Mouse (Mus musculus) lung, postnatal 0 days (tissue): ENCODE measurements around the gene Mycs. TPM values are rescaled to one million over a fixed set of nuclear protein-coding genes. Genes with fewer than 3 reads are reported as not detected.

Source experiments
- ATAC-seq: fragments of 200-750 bp; cut with Nextera tagmentation; 2 replicates; pipeline ENCODE4 v1.8.0; 2017; ENCODE audit warnings: moderate library complexity
- DNase-seq: peaks from one replicate; pipeline ENCODE4 v3.0.0-alpha.2; 2016; ENCODE audit warnings: low spot score
- H3K27ac ChIP-seq: fragments of 300-500 bp; sonication (generic); 2 replicates; pipeline ENCODE4 v1.5.1; 2014; ENCODE audit warnings: antibody characterized with exemption, mild to moderate bottlenecking, low read length, mixed read lengths
- H3K27me3 ChIP-seq: fragments of 300-500 bp; sonication (generic); replicated peaks from 2 replicates; pipeline ENCODE4 v1.6.1; 2014; ENCODE audit warnings: low read length, mixed read lengths; ENCODE audit not compliant: insufficient read depth
- H3K36me3 ChIP-seq: fragments of 300-500 bp; sonication (generic); 2 replicates; pipeline ENCODE4 v1.6.1; 2014; ENCODE audit warnings: low read length, mixed read lengths; ENCODE audit not compliant: insufficient read depth
- H3K4me1 ChIP-seq: fragments of 300-500 bp; sonication (generic); 2 replicates; pipeline ENCODE4 v1.6.1; 2014; ENCODE audit warnings: antibody characterized with exemption, low read depth, low read length, mixed read lengths; ENCODE audit not compliant: insufficient read depth
- H3K4me2 ChIP-seq: fragments of 300-500 bp; sonication (generic); replicated peaks from 2 replicates; pipeline ENCODE4 v1.6.1; 2014; ENCODE audit warnings: low read depth, mild to moderate bottlenecking, low read length, moderate library complexity, mixed read lengths
- H3K4me3 ChIP-seq: fragments of 300-500 bp; sonication (generic); 2 replicates; pipeline ENCODE4 v1.5.1; 2014; ENCODE audit warnings: low read depth, low read length
- H3K9ac ChIP-seq: fragments of 300-500 bp; sonication (generic); replicated peaks from 2 replicates; pipeline ENCODE4 v1.6.1; 2014; ENCODE audit warnings: low read depth, mild to moderate bottlenecking
- H3K9me3 ChIP-seq: fragments of 300-500 bp; sonication (generic); 2 replicates; pipeline ENCODE4 v1.6.1; 2016; ENCODE audit warnings: low read length, mixed read lengths
- CTCF ChIP-seq: IDR thresholded peaks from 2 replicates; pipeline ENCODE4 v1.5.1; 2016; ENCODE audit warnings: antibody characterized with exemption, mild to moderate bottlenecking
- EP300 ChIP-seq: IDR thresholded peaks from 2 replicates; pipeline ENCODE4 v1.6.1; 2016; ENCODE audit warnings: antibody characterized with exemption, mild to moderate bottlenecking, control low read depth
- WGBS: fragments of 180-500 bp; shearing (Covaris S2); extraction: QIAGEN DNeasy Blood & Tissue Kit; methylation state at CpG from one replicate; pipeline ENCODE4 v1.1.7; 2014; 5-methylcytosine and 5-hydroxymethylcytosine counted together
- polyA plus RNA-seq: library from polyadenylated mRNA; unstranded; fragments of >200 nt; fragmentation: Nextera tagmentation; extraction: Ambion mirVana; gene quantifications from 2 replicates; pipeline ENCODE4 v1.2.1, GENCODE M21; 2015

The Mycs gene
- not detected in 2 replicates for polyA plus RNA-seq

GRCm38 (mm10) chrX:5469165-5469564, at the start of gene Mycs:
Gene Mycs (minus strand): TSS chrX:5469265.
- Histone ChIP-seq H3K9me3 (no peaks in the 10 kb centered on the region), H3K4me2 (no peak within 1 kb of the TSS), H3K4me3 (no peak within 1 kb of the TSS), H3K27me3 (no peaks in the 10 kb centered on the region), H3K4me1 (no peaks in the 10 kb centered on the region), H3K9ac (no peak within 1 kb of the TSS), H3K27ac (no peak within 1 kb of the TSS), H3K36me3 (no peaks in the 10 kb centered on the region)
- 74% methylated on average over 3 of the region's 3 CpGs for WGBS
- no peak for DNase-seq
- TF ChIP-seq CTCF (no peak), EP300 (no peak)
- ATAC-seq = no peak

DNA sequence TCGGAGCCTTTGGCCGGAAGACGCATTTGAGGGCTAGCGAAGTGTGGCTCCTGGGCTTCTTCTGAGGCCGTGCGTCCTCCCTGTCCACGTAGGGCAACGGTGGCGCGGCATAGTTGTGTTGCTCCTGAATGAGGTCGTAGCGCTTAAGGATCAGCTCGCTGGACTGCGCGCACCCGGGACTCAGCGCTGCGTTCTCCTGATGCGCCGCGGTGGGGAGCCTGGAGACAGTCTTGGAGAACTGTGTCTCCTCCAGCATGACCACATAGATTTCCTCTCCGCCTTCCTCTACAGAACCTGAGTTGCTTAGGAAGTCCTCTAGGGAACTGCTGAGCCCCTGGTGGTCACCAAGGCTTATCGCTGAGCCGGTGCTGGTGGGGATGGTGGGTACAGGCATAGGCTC, 1.0 kb downstream of the Mycs start:
- Histone ChIP-seq H3K27ac (no peak overlapping the region), H3K4me1 (no peaks in the 10 kb centered on the region), H3K9me3 (no peaks in the 10 kb centered on the region), H3K4me2 (no peak overlapping the region), H3K9ac (no peak overlapping the region), H3K27me3 (no peaks in the 10 kb centered on the region), H3K36me3 (no peaks in the 10 kb centered on the region), H3K4me3 (no peak overlapping the region)
- no peak for ATAC-seq
- 15% methylated on average over 24 of the region's 24 CpGs for WGBS
- TF ChIP-seq CTCF (no peak), EP300 (no peak)
- no peak for DNase-seq

Other genes with a start within 250 kb of the Mycs start
- gene Btbd35f7, start 199.8 kb upstream of the Mycs start, polyA plus RNA-seq = not detected in 2 replicates